Mouse (Mus musculus) cerebellum, adult 2 months (tissue): Measurements from ENCODE around the gene Edem1.

Source experiments
- CTCF ChIP-seq: fragments of 200-500 bp; IDR thresholded peaks from 2 replicates; pipeline ENCODE4 v1.5.1; 2011; ENCODE audit warnings: low read depth, mild to moderate bottlenecking, control low read depth, low read length, moderate library complexity, borderline replicate concordance; ENCODE audit not compliant: insufficient read depth
- POLR2A ChIP-seq: fragments of 200-500 bp; IDR thresholded peaks from 2 replicates; pipeline ENCODE4 v1.6.1; 2011; ENCODE audit warnings: low read length, control low read depth, borderline replicate concordance; ENCODE audit not compliant: insufficient read depth

GRCm38 (mm10) chr6:108843664-108844063 lies 15.2 kb downstream of the Edem1 start:
- no peak for TF ChIP-seq CTCF
- no peak for TF ChIP-seq POLR2A
